Mouse (Mus musculus) cerebellum, postnatal 10 days (tissue): ENCODE measurements around the gene Dtnbp1.

Experiments
- DNase-seq, 2 experiments: peaks; one replicate each; pipeline ENCODE4 v3.0.0; 2021; ENCODE audit warnings: mixed read lengths in 2 of 2

The Dtnbp1 gene

GRCm38 (mm10) chr13:45001911-45002615 lies at the start of gene Dtnbp1:
Gene Dtnbp1, minus strand, starts transcription at chr13:45002147.
- DNase-seq, result peak; percentile 88 to 91

GRCm38 (mm10) chr13:45049261-45050020 lies 47.5 kb upstream of the Dtnbp1 start:
- peak; percentile 29 to 34 for DNase-seq

GRCm38 (mm10) chr13:45043466-45043865 lies 41.5 kb upstream of the Dtnbp1 start:
- no peak for DNase-seq

- DNase-seq, result no peak
These were observed 38.8 kb upstream of the Dtnbp1 start for GRCm38 (mm10) chr13:45040741-45041140.

GRCm38 (mm10) chr13:45040195-45040594 lies 38.2 kb upstream of the Dtnbp1 start:
- DNase-seq, result no peak

- DNase-seq, result peak; percentile 54 to 75
These were observed 34.5 kb upstream of the Dtnbp1 start for GRCm38 (mm10) chr13:45036417-45036816.

- no peak for DNase-seq
These were observed 32.8 kb upstream of the Dtnbp1 start for GRCm38 (mm10) chr13:45034759-45035158.

GRCm38 (mm10) chr13:45033360-45033759 lies 31.4 kb upstream of the Dtnbp1 start:
- DNase-seq, result no peak

GRCm38 (mm10) chr13:45032484-45032883 lies 30.5 kb upstream of the Dtnbp1 start:
- no peak for DNase-seq

GRCm38 (mm10) chr13:45031748-45032147 lies 29.8 kb upstream of the Dtnbp1 start:
- no peak for DNase-seq

GRCm38 (mm10) chr13:45031314-45031713 lies 29.4 kb upstream of the Dtnbp1 start:
- DNase-seq, result peak in 1 of 2 experiments; percentile 17

GRCm38 (mm10) chr13:45030830-45031229 lies 28.9 kb upstream of the Dtnbp1 start:
- DNase-seq, result peak; percentile 94 to 97

GRCm38 (mm10) chr13:45029791-45030190 lies 27.8 kb upstream of the Dtnbp1 start:
- no peak for DNase-seq

- no peak for DNase-seq
These were observed 24.3 kb upstream of the Dtnbp1 start for GRCm38 (mm10) chr13:45026291-45026690.

- DNase-seq, result no peak
These were observed 22.9 kb upstream of the Dtnbp1 start for GRCm38 (mm10) chr13:45024821-45025220.

GRCm38 (mm10) chr13:45023356-45024150 lies 21.6 kb upstream of the Dtnbp1 start:
- no peak for DNase-seq

GRCm38 (mm10) chr13:45008150-45008549 lies 6.2 kb upstream of the Dtnbp1 start:
- DNase-seq, result peak; percentile 44 to 57

GRCm38 (mm10) chr13:45007726-45008125 lies 5.8 kb upstream of the Dtnbp1 start:
- no peak for DNase-seq

- peak in 1 of 2 experiments; percentile 41 for DNase-seq
These were observed 4.5 kb upstream of the Dtnbp1 start for GRCm38 (mm10) chr13:45006483-45006882.

GRCm38 (mm10) chr13:45005861-45006260 lies 3.9 kb upstream of the Dtnbp1 start:
- no peak for DNase-seq

- DNase-seq, result no peak
These were observed 3.1 kb upstream of the Dtnbp1 start for GRCm38 (mm10) chr13:45004987-45005592.

GRCm38 (mm10) chr13:45003026-45003425 lies 1.1 kb upstream of the Dtnbp1 start:
- DNase-seq, result no peak
